Mouse (Mus musculus): ENCODE measurements around the gene Sys1.

The Sys1 gene

DNA sequence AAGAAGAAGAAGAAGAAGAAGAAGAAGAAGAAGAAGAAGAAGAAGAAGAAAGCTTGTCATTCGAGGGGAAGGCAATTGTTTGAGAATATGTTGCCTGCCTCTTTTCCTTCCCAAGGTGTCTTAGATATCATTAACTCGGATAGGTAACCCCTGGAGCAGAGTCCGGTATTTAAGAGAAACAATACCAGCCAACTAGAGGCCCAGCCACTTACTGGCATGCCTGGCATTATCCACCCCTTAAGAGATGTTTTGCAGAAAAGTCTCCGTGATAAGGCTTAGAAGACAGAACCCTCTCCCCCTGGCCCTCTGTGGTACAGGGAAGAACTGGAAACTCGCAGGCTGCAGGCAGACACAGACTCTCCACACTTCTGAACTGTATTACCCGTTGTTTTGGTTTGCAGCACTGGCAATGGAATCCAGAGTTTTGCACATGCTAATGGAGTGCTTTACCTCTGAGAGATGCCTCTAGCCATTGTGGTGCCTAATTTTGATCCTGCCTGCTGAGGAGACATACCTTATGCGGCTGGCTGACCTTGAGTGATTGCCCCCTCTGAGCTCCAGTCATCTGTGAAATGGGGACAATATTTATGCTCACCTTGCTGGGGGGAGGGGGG lies 2.8 kb upstream of the Sys1 start:
- no peak for DNase-seq (ENCODE audit: low spot score)

DNA sequence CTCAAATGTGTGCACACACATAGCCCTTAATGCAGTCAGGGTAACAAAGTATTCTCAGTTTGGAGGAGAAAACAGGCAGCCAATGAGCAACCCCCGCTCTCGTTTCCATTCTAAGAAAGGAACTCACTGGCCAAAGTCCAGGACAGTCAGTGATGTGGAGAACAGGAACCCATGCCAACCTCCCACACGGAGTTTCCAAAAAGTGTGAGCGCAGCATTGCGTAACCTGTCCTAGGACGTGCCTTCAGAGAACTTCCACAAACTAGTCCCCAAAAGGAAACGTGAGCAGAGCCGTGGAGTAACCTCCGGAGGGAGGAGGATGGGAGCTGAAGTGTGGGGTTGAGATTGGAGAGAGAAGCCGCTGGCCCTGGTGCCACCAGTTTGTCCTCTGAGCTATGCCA lies 1.9 kb upstream of the Sys1 start:
- DNase-seq (ENCODE audit: low spot score), result no peak

DNA sequence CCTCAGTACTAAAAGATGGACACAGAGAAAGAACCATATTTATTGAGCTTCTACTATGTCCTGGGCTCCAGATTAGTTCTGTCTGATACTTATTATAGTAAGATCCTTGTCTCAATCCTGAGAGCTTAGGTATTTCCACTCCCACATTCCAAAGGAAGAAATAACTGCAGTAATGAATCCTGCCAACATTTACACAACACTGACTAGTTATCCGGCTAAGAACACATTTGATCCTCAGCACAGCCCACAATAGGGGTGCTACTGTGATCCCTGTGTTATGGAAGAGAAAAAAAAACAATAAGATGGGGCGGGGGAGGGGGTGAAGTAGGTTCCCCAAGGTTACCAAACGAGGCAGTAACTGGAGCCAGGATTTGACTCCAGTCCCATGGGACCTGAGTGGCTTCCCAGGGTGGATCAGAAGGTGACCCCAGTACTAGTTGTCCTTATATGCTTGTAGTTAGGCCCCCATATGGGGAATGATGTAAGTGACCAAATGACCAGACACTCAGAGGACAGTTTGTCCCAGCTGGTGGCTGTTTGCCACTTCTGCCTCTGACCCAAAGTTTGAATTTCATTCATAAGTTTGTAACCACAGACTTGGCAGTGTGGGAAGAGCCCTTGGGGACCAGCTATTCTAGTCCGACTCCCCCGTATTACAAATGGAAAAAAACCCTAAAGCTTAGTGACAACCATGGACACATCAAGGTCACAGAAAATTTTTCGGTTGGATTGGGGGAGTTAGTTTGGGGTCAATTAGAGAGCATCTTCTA lies 1.2 kb upstream of the Sys1 start:
- DNase-seq (ENCODE audit: low spot score), result no peak

DNA sequence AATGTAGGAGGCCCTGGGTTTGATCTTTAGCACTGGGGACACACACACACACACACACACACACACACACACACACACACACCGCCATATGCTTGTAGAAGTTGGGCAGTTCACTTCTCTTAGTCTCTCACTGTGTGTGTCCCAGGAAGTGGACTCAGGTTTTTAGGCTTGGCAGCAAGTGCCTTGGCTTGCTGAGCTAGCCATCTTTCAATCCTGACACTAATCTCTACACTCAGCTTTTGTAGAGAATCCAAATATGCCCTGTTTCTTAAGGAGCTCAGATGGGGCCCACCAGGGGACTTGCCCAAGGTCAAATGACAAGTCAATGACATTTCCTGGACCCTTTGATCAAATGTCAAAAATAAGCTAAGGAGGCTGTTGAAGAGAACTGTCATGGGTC lies 351 bp upstream of the Sys1 start:
- no peak for DNase-seq (ENCODE audit: low spot score)

DNA sequence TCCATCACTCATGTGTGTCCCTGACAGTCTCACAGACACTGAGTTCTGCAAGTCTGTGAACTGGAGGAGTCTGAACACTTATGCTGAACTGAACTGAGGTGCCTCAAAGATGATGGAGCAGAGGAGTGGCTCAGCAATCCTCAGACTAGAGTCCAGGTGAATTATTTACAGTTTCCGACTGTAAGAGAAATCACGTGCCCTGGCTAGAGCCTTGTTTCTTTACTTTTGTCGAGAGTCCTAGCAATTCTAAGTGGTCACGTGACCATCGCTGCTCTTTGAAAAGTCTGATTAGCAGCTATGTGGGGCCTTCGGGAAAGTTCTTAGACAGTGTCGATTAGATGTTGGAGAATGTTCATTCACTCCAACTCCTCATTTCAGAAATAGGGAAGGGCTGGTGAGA lies 1.2 kb downstream of the Sys1 start:
- DNase-seq (ENCODE audit: low spot score), result no peak

DNA sequence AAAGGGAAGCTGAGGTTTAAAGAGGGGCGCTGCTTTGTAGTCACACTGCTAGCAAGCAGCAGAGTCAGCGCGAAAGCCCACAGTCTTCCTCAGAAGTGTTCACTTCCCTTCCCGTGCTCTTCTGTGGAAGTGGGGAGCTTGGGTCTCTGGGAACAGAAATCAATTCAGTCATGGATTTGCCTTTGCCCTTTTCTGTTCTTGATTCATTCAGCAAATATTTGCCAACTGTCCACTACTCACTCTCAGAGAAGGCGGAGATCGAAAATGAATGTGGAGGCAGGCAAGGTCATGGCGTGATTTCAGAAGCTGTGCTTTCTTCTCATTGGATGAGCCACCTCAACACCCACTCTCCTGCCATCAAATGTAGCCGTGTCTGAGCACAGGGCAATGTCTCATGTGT lies 1.8 kb downstream of the Sys1 start:
- DNase-seq (ENCODE audit: low spot score), result no peak

DNA sequence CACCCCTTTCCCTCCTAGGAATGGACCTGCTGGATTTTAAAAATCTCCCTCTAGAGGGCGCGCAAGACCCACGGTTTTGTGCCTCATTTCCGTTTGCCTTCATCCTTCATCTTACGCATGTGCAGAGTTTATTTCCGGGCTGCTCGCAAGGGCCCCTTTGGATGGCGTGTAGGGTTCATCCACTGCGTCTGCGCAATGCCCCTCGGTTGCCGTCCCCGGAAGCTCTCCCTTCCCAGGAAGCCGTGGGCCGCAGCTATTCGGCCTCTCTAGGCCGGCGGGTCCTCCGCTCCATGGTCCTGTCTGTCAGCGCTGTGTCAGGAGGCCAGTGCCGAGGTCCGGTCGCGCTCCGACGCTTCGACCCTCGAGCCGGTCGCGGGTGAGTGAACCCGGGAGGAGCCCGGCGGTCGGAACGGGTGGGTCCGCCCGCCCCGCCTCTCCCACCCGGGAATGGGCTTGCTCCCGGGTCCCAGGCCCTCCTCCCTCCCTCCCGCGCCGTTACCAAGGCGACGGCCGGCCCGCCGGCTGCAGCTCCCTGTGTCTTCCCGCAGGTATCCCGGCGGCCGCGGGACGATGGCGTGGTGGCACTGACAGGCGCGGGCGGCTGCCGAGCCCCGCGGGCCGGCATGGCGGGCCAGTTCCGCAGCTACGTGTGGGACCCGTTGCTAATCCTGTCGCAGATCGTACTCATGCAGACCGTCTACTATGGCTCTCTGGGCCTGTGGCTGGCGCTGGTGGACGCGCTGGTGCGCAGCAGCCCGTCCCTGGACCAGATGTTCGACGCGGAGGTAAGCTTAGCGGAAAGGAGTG lies 4.2 kb downstream of the Sys1 start, which contains the start of gene Gm20458:
Gm20458 (plus strand) TSS at position 223 of the 807 bp plus-strand sequence.
- DNase-seq (ENCODE audit: low spot score), result peak; percentile 93

DNA sequence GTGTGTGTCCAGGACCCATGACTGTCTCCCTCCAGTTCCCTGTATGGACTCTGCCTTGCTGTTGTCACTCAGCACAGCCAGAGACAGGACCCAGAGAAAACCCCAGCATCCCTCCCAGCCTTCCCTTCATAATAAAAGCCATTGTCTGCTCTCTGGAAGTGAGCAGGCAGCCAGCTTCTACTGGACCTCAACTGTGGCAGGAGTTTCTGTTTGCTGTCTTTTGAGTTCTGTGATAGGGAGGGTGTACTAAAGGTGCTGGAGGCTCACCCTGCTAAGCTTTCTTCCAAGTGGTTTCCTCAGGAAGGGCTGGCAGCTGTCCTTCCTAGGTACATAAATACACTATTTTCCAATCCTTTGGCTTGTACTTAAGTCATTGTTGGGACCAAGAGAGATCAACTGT lies 8.4 kb downstream of the Sys1 start:
- no peak for DNase-seq (ENCODE audit: low spot score)

DNA sequence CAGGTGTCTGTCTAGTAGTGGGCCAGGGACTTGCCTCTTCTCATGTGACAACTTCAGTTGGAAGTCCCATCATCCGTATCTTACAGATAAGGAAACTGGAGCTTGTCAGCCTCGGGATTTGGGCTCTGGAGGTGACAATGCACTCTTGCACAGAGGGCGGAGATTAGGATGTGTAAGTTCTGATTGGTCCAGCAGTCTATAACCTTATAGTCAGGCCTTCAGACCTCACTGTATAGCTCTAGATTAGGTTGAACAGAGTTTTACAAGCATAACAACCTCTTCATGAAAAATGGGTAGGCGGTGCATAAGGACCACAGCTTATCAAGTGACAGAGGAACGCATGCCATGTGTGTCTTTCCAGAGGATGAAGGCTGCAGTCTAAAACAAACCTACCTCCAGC lies 10.0 kb downstream of the Sys1 start:
- peak; percentile 30 for DNase-seq (ENCODE audit: low spot score)

DNA sequence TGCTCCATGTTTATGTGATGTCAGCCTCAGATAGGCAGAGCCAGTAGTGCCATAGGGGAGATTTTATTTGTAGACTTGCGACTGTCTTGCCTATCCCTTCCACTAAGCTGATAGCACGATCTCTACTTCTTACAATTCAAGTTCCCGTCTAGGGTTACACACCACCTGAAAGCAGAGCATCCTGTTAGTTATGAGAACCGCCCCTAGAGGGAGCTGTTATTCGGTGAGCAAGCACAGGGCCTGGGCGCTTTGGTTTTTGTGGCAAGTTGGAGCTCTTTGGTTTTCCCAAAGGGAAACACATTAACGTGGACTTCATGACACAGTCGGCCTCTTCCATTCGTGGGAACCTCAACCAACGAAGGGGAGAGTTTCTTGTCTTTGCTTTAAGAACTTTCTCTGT lies 13.5 kb downstream of the Sys1 start:
- DNase-seq (ENCODE audit: low spot score), result peak; percentile 54

DNA sequence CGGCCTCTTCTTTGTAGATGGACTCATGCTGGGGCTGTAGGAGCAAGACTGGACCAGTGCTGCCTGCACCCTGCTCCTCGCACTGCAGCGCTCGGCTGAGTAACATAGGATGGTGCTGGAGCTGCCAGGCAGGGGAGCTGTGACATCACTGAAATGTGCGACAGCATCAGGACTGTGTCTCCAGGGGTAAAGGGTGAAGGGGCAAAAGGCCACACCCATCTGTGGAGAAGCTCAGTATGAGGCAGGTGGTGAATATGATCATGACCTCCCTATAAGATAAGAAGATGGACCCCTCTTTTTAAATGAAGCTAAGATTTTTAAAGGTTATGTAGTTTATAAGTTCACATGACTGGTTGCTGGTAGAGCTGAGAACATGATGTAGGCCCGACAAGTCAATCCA lies 16.9 kb downstream of the Sys1 start, which contains the start of gene Trp53tg5:
Trp53tg5 (minus strand) TSS at position 101 of the 400 bp plus-strand sequence.
- DNase-seq (ENCODE audit: low spot score), result no peak

DNA sequence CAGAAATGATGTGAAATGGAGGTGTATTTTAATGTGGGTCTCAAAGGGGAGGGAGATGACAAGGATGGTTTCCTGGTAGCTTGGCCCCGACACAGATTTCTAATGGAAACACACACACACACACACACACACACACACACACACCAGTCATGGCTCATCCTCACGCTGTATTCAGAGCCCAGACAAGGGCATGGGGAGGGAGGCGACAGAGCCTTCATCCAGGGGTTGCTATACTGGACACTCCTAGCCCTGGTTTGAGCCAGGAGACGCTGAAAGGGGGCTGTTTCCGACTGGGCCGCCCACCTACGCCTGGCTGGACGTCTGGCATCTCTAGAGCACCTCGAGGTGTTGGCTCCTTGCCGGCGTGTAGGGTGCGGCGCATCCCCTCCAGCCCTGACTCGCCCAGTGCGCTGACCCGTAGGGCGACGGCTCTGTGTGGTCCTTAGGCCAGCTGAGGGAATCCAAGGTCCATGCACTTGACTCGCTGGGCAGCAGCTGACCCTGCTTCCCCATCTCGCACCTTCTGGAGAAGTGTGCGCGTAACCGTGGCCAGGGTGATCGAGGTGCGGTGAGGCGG lies 29.0 kb downstream of the Sys1 start, which contains the start of gene Dbndd2:
Dbndd2 (plus strand) TSS at position 426 of the 577 bp plus-strand sequence.
- DNase-seq (ENCODE audit: low spot score), result no peak

DNA sequence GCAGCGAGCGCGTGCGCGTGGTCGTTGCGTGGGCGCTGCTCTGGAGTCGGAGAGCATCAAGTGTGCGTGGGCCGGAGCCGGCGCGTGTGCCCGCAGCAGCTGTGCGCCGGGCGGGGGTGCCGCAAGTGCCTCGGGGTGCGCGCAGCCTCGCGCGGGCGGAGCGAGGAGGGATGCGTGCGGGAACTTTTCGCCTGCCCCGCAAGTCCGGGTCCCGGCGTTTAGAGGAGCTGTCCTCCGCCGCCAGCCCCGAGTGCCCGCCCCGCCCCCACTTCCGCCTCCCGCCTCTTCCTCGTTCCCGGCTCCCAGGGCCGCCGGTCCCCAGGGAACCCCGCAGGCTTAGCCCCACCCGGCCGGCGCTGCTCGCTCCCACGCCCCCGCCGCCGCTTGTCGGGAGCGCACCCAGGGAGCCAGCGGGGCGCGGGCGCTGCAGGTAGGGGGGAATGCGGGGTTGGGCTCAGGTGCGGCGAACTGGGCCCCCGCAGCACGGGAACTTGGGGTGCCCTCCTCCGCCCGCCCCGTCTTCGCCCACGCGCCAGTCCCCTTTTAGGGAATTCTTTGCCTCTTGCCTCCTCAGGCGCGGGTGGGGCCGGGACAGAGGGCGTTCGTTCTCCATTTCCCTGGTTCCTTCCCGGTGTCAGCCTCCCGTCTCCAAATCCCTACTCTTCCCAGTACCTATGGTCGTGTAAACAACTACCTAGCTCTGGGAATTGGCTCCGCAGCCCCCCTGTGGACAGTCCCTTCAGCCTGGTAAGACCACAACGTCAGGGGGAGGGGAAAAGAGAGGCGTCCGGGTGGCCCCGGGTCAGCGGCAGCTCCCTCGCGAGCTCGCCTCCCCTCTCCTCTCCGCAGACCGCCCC lies 29.7 kb downstream of the Sys1 start:
- DNase-seq (ENCODE audit: low spot score), result no peak

DNA sequence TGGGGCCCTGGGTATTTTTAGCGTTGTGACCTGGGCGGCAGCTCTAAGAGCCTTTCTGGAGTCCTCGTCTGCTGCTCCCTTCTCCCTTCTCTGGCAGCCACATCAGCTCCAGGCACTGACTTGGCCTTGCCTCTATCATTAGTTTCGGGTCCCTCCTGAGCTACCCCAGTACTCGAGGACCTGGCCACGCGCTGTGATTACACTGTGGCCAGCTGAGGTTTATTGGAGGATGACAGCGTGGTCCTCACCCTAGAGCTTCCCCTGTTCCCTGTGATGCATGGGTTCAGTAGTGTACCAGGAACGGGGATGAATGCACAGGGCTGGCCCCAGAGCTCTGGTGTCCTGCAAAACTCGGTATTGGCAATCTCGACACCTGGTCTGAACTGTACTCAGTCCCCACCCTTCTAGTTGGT lies 30.4 kb downstream of the Sys1 start:
- no peak for DNase-seq (ENCODE audit: low spot score)

DNA sequence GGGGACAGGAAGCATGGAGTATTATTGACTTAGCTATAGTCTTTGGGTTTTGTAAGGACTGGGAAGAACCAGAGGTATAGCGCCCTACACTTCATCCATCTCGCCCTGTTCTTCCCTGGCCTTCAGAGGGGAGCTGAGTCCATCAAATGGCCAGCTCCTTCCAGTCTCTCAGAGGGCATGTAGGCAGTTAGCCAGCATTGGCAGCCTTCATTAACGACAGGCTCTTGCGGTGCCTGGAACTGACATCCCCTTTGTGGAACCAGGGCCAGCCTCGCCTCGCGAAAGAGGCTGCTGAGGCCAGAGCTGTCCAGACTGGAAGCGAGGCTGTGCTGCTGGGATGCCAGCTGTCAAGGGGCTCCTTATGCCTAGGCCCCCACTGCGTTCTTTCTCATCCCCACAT lies 31.0 kb downstream of the Sys1 start:
- DNase-seq (ENCODE audit: low spot score), result no peak

DNA sequence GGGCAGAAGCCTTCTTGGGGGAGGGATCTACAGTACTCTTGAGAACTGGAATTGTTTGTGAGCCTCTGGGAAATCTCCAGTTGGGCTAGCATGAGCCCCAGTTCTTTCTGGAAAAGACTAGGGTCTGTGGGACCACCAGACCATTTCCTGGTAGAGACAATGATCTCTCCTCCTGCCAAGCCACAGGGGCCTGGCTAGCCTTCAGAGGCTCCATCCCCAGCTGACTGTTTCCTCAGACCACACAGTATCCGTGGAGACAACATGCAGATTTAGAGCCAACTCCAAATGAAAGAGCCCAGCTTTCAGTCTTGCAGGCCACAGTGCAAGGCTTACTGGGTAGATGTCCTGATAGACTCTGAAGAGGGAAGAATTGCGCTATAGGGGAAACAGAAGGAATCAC lies 37.4 kb downstream of the Sys1 start:
- no peak for DNase-seq (ENCODE audit: low spot score)

DNA sequence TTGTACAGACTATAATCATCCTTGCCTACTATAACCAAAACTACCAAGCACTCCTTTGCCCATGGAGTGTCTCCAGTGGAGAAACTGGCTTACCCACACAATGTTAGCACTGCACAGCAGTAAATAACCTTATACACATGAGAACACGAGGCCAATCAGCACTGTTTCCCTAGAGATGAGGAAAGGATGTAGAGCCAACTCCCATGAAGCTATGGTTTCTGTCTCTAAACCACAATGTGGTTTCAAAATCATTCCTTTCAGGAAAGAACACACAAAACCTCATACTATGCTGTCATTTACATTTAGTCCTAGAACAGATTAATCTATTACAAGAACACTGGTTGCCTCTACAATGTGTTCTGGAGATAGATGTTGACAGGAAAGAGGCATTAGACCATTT lies 39.6 kb downstream of the Sys1 start:
- DNase-seq (ENCODE audit: low spot score), result no peak

DNA sequence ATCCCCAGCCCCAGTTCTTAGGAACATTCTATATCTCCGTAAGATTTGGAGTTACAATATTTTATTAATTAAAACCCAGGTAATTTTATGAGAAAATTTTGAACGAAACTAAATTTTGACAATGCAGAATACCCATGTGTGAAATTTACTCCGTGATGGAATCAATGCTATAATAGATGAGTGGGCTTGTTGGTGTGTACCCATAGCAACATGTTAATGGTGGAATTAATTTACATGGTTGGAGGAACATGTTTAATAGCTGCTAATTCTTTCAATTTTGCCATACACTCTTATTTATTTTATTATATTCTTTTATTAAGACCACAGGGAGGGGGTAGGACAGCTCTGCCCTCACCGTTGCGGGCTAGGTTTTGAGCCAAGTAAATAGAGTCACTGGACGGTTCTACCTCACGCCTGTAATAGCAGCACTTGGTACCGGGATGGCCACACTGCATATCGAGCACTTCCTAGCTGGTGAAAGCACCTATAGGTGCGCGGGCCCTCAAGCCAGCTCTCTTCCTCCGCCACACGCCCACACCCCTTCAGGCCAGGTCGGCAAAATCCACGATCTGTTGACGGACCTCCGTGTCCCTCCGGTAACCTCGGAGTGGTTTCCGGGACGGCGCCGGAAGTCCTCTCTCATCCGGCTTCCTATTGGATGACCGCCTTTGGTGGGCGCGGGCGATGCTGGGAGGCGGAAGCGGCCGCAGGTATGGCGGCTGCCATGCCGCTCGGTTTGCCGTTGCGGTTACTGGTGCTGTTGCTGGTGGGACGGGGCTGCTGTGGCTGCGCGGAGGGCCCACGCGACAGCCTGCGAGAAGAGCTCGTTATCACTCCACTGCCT lies 40.3 kb downstream of the Sys1 start, which contains the start of gene Pigt:
Pigt (plus strand) TSS at position 674 of the 844 bp plus-strand sequence.
- peak; percentile 77 for DNase-seq (ENCODE audit: low spot score)

DNA sequence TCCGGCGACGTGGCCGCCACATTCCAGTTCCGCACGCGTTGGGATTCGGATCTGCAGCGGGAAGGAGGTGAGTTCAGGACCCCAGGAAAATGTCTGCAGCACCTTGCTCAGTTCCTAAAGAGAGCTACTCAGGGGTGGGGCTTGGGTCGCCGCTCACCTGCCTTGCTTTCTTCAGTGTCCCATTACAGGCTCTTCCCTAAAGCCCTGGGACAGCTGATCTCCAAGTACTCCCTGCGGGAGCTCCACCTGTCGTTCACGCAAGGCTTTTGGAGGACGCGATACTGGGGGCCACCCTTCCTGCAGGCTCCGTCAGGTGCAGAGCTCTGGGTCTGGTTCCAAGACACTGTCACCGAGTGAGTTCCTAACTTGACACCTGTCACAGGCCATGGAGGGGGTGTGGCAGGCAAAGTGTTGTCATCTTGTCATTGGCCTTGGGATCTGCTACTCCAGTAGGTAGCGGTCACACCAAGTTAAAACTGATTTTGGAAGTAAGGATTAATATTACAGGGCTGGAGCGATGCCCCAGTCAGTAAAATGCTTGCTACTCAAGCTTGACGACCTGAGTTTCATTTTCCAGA lies 41.0 kb downstream of the Sys1 start:
- peak; percentile 16 for DNase-seq (ENCODE audit: low spot score)

DNA sequence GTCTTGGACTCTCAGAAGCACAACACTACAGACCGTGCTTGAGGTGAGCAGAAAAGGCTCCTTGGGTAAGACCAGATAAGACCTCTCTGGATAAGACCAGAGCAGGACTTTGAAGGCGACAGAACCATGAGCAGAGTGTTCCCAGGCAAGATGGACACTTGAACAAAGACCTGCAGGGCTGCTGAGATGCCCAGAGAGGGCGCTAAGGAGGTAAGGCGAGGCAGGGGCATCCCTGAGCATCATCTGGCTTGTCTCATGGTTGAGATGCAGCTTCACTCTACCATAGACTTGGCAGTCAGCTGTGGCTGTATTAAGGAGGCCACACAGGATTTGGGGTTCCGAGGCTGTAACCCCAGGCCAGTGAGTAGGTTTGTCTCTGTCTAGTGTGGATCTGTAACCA lies 42.6 kb downstream of the Sys1 start:
- DNase-seq (ENCODE audit: low spot score), result no peak
